Mouse (Mus musculus) ovary, postnatal 36 days (tissue): ENCODE results near the gene Ank3.

Experiments used
- DNase-seq: peaks from one replicate; pipeline ENCODE4 v3.0.0; 2022; ENCODE audit warnings: low spot score, mixed read lengths

Ank3 gene

GRCm38 (mm10) chr10:70065191-70065590, 666.6 kb downstream of the Ank3 start:
- no peak for DNase-seq

GRCm38 (mm10) chr10:70066497-70067168, 668.1 kb downstream of the Ank3 start:
- DNase-seq, result no peak

GRCm38 (mm10) chr10:70067169-70068115, 668.9 kb downstream of the Ank3 start:
- DNase-seq, result no peak

GRCm38 (mm10) chr10:70069321-70069720, 670.7 kb downstream of the Ank3 start:
- DNase-seq, result no peak

GRCm38 (mm10) chr10:70071334-70071733, 672.8 kb downstream of the Ank3 start:
- no peak for DNase-seq
